8 mouse cellular contexts compared by ENCODE assay signal in the genomic region with DNA sequence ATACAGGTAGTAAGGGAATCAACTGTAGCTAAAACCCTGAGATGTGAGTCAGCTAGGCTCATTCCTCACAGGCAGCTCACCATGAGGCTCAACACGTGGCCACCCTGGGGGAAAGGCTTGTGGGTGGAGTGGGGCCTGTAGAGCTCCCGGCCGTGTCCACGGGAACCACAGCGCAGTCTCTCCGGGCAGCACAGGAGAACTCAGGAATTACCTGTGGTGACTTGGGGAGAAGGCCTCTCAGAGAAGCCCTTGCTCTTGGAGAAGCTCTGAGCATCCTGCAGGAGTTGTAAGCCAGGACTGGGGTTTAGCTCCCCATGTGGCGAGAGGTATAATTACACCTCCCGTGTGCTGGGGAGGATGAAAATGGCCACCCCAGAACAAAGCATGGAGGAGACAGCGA. TPM values are rescaled to one million over a fixed set of nuclear protein-coding genes. Genes with fewer than 3 reads are reported as not detected.
DNase-seq lines count a peak whose midpoint lies in the region; ATAC-seq and TF ChIP-seq lines count a peak whose summit lies in the region.

No protein-coding gene starts in this region.

- TF ChIP-seq POLR2A in heart, adult 2 months (IDR thresholded peaks at IDR 0.05; ENCODE audit: insufficient read depth, low read depth, low read length), result no peak

- peak; percentile 46; the same call in 1 of the 2 replicates for ATAC-seq in forebrain, embryonic 13.5 days
- peak; percentile 94 for ATAC-seq in inflammation-experienced regulatory T-cells, adult 6 months

- intact Hi-C loops in heart, adult 2 months (cut with DNase I), result loop anchor here (1.0 kb wide), 1 partner anchor 27 kb away; no protein-coding TSS in a partner anchor

- no peak overlapping the region for H3K27ac ChIP-seq in heart, adult 2 months
- no peak overlapping the region for H3K27ac ChIP-seq in forebrain, embryonic 13.5 days

- H3K9ac ChIP-seq in heart, adult 2 months (ENCODE audit: low read depth, low read length), result no peak overlapping the region
- H3K9ac ChIP-seq in forebrain, embryonic 13.5 days, result no peak overlapping the region

- peak; percentile 53 to 72 for DNase-seq in heart, adult 2 months
- DNase-seq in heart, adult 9 months (ENCODE audit: low spot score in 2 of 2), result no peak
- DNase-seq in CD8-positive naive resting alpha-beta T cell, adult 2 months (ENCODE audit: low read depth in 2 of 2, low spot score in 2 of 2), result peak; percentile 36 to 60
- DNase-seq in cerebellum, adult 11 months, result peak; percentile 63
- peak; percentile 64 to 75 for DNase-seq in lung, adult 18-20 months
- DNase-seq in retina, adult 2 months (ENCODE audit: low read depth, low spot score), result peak; percentile 52

- no peak overlapping the region for H3K4me3 ChIP-seq in heart, adult 2 months
- no peak overlapping the region for H3K4me3 ChIP-seq in forebrain, embryonic 13.5 days

- no peaks in the 10 kb centered on the region for H3K9me3 ChIP-seq in forebrain, embryonic 13.5 days (replicated peaks)

- peak; percentile 78; the same call in 1 of the 2 replicates for TF ChIP-seq EP300 in heart, adult 2 months (IDR thresholded peaks at IDR 0.05; ENCODE audit: insufficient read depth, low read depth, low read length)

- no peaks in the 10 kb centered on the region for H3K27me3 ChIP-seq in heart, adult 2 months (ENCODE audit: control insufficient read depth, insufficient read depth, low read length)
- H3K27me3 ChIP-seq in forebrain, embryonic 13.5 days, result peaks cover 9% of the 10 kb centered on the region; the same call in 1 of the 2 replicates

- no peaks in the 10 kb centered on the region for H3K79me2 ChIP-seq in heart, adult 2 months (replicated peaks; ENCODE audit: control insufficient read depth, insufficient read depth, low read length)

- H3K4me1 ChIP-seq in heart, adult 2 months (ENCODE audit: control insufficient read depth, insufficient read depth, low read length), result peaks cover 6% of the 10 kb centered on the region
- H3K4me1 ChIP-seq in forebrain, embryonic 13.5 days, result peaks cover 6% of the 10 kb centered on the region; the same call in 1 of the 2 replicates

- peak; percentile 88 for TF ChIP-seq CTCF in heart, adult 2 months (IDR thresholded peaks at IDR 0.05)

- no peak overlapping the region for H3K4me2 ChIP-seq in forebrain, embryonic 13.5 days

- H3K36me3 ChIP-seq in heart, adult 2 months (ENCODE audit: control insufficient read depth, insufficient read depth, low read length), result no peaks in the 10 kb centered on the region
- no peaks in the 10 kb centered on the region for H3K36me3 ChIP-seq in forebrain, embryonic 13.5 days (ENCODE audit: poor library complexity, severe bottlenecking)

- 16% methylated on average over 9 of the region's 9 CpGs for WGBS in heart, adult 2 months
- WGBS in forebrain, embryonic 13.5 days, result 28% methylated on average over 9 of the region's 9 CpGs

RNA-seq across cellular contexts. Expression of a gene that starts 25.7 kb away (rescaled TPM):
- 10 to 100 TPM; 10.9 to 13.9 TPM for total RNA-seq in heart, adult 2 months (2021)
- 10.0 and 10.1 TPM in 2 replicates for polyA plus RNA-seq in heart, adult 2 months (2012; rRNA removed)
- 4.9 and 5.1 TPM in 2 replicates for polyA plus RNA-seq in forebrain, embryonic 13.5 days (2015; fragmentation: Nextera tagmentation; extraction: Ambion mirVana)
- 10 to 100 TPM; 26.4 to 51.5 (median 39.3) TPM for polyA plus RNA-seq in inflammation-experienced regulatory T-cells, adult 6 months (2017; shearing (Covaris generic))

RNA-seq across cellular contexts. Expression of a gene that starts 37.5 kb away (rescaled TPM):
- 1 to 10 TPM; 3.6 to 5.4 TPM for total RNA-seq in heart, adult 2 months (2021)
- 5.4 and 7.4 TPM in 2 replicates for polyA plus RNA-seq in heart, adult 2 months (2012; rRNA removed)
- 54.0 and 54.9 TPM in 2 replicates for polyA plus RNA-seq in forebrain, embryonic 13.5 days (2015; fragmentation: Nextera tagmentation; extraction: Ambion mirVana)
- 1 to 10 TPM; 2.4 to 4.5 (median 3.5) TPM for polyA plus RNA-seq in inflammation-experienced regulatory T-cells, adult 6 months (2017; shearing (Covaris generic))

RNA-seq across cellular contexts. Expression of a gene that starts 54.8 kb away (rescaled TPM):
- 100 to 1,000 TPM; 126 to 133 TPM for total RNA-seq in heart, adult 2 months (2021)
- polyA plus RNA-seq in heart, adult 2 months (2012; rRNA removed), result 151 and 188 TPM in 2 replicates
- 356 and 364 TPM in 2 replicates for polyA plus RNA-seq in forebrain, embryonic 13.5 days (2015; fragmentation: Nextera tagmentation; extraction: Ambion mirVana)
- 100 to 1,000 TPM; 207 to 260 (median 248) TPM for polyA plus RNA-seq in inflammation-experienced regulatory T-cells, adult 6 months (2017; shearing (Covaris generic))

RNA-seq across cellular contexts. Expression of a gene that starts 59.2 kb away (rescaled TPM):
- under 1 TPM; 0.50 to 0.63 TPM for total RNA-seq in heart, adult 2 months (2021)
- 0.68 and 1.1 TPM in 2 replicates for polyA plus RNA-seq in heart, adult 2 months (2012; rRNA removed)
- polyA plus RNA-seq in forebrain, embryonic 13.5 days (2015; fragmentation: Nextera tagmentation; extraction: Ambion mirVana), result 14.8 and 17.6 TPM in 2 replicates
- polyA plus RNA-seq in inflammation-experienced regulatory T-cells, adult 6 months (2017; shearing (Covaris generic)), result not detected

Comparison
In these comparisons a context has a peak if more than half of its experiments do, and no peak if none do; other contexts are left out.
1. DNase-seq: peak in heart, adult 2 months (2 of 2), CD8-positive naive resting alpha-beta T cell, adult 2 months (2 of 2), cerebellum, adult 11 months (single experiment), lung, adult 18-20 months (2 of 2) and retina, adult 2 months (single experiment); none in heart, adult 9 months (0 of 2).